Mouse (Mus musculus) cerebellum, postnatal 36 days (tissue): ENCODE results near the gene Plcz1.

ENCODE experiments used
- DNase-seq, 2 experiments: peaks; one replicate each; pipeline ENCODE4 v3.0.0; 2021 to 2022; ENCODE audit warnings: mixed read lengths in 2 of 2

The Plcz1 gene

DNA sequence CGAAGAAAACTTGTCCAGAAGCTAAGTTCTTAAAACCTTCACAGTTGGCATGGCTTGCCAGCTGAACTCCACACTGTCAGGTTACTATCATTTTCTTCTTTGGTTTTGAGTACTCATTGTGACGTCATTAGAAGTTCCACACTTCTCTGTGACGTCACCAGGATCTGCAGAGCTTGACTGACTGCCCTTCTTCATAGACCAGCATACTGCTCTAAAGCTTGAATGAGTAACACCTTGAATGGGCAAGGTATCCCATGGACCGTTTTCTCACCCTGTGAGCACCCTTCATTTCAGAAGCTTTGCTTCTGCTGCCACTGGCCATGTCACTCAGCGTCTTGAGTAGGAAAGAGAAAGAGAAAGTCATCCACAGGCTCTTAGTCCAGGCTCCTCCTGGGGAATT is at the start of gene Plcz1:
TSS of gene Plcz1 (minus strand) at position 101 of the 400 bp plus-strand sequence.
- no peak for DNase-seq

- DNase-seq, result no peak
These were observed 48.6 kb upstream of the Plcz1 start for GRCm38 (mm10) chr6:140089855-140090254.

DNA sequence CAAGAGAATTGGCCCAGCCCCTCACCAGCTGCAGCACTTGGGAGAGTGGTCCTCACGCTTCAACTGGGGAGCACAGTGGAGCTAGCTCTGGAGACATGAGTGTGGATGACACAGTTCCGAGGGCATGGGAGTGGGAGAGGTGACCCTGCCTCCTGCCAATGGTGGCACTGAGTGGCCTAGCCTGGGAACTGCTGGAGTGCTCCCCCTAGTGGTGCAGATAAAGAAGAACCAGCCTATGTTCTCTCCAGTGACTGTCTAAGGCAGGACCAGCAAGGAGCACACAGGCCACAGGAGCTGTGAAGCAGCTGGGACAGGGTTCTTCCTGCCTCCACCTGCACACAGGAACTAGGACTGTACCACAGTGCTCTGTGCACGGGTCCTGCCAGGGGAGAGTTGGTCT is 40.5 kb upstream of the Plcz1 start:
- DNase-seq, result no peak

DNA sequence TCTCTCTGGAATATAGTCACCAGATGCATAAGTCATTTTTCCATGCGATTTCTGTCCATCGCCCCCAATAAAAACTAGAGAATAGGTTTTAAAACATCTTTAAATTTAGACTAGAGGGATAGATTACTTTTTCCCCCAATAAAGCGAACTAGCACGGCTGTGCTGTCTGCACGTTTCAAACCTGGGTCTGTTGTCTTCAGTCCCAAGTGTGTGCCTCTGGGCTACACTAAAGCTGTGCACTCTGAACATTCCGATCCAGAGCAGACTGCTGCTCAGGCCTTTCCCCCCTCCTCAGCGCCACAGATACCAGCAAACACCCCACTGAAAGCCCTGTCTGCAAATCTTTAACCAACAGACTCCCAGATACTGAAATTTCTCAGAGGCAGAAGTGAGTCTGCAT is 39.7 kb upstream of the Plcz1 start:
- DNase-seq, result no peak

DNA sequence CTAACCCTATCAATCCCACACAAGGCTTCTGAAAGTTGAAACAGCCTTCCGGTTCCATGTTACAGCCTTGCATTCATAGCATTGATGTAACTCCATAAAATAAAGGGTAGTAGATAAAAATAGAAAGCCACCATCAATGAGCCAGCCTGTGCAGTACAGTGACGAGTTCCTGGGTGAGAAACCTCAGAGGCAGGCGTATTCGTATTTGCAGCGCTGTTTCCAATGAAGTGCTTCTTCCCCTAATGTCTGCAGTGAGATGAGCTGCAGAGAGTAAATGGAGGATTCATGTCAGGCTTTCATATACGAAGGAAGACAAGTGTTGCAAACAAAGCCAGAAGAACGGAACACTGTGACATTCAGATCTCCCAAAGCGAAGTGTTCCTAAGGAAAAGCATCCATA is 27.9 kb upstream of the Plcz1 start:
- DNase-seq, result no peak

GRCm38 (mm10) chr6:140054271-140054928 is 13.1 kb upstream of the Plcz1 start:
- DNase-seq, result no peak

GRCm38 (mm10) chr6:140051476-140051875 is 10.2 kb upstream of the Plcz1 start:
- no peak for DNase-seq

DNA sequence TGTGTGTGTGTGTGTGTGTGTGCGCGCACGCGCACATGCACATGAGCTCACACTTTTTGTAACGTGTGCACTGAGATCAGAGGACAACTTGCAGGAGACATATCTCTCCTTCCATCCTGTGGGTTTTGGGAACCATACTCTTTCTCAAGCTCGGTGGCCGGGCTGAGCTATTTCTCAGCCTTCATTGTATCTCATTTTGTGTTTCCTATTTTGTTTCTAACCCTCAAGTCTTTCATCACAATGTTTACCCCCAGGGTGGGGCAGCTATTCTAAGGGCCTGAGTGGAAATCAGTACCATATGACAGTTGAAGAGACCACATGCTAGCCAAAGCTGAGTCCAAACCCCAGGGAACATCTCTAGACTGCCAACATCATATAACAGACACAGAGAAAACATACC is 305 bp downstream of the Plcz1 start, which contains the start of gene Capza3:
TSS of gene Capza3 (plus strand) at position 301 of the 400 bp plus-strand sequence.
- DNase-seq, result no peak

- no peak for DNase-seq
These were observed 16.9 kb downstream of the Plcz1 start for GRCm38 (mm10) chr6:140024404-140024803.

- DNase-seq, result no peak
These were observed 36.1 kb downstream of the Plcz1 start for GRCm38 (mm10) chr6:140005181-140005580.

DNA sequence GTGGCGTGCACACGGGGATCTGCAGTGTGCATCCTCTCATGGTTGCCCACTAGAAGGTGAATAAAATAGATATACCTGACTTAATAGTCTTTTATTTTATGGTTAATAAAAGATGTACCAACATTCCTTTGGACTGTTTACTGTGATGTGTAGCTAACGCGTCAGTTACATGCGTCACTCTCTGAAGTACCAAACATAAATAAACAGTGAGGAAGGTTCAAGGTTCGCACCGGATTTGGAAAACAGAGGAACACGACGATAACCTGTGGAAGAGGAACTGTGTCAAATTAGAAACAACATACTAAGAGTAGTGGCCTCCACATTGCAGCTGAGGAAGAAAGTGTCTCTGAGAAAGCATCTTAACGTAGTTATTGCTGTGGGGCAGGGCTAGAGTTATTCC is 51.7 kb downstream of the Plcz1 start:
- no peak for DNase-seq

- DNase-seq, result no peak
These were observed 52.2 kb downstream of the Plcz1 start for GRCm38 (mm10) chr6:139989075-139989474.

- no peak for DNase-seq
These were observed 54.7 kb downstream of the Plcz1 start for GRCm38 (mm10) chr6:139986564-139986963.

- no peak for DNase-seq
These were observed 57.2 kb downstream of the Plcz1 start for GRCm38 (mm10) chr6:139984069-139984468.

GRCm38 (mm10) chr6:139981061-139981460 is 60.2 kb downstream of the Plcz1 start:
- DNase-seq, result no peak

DNA sequence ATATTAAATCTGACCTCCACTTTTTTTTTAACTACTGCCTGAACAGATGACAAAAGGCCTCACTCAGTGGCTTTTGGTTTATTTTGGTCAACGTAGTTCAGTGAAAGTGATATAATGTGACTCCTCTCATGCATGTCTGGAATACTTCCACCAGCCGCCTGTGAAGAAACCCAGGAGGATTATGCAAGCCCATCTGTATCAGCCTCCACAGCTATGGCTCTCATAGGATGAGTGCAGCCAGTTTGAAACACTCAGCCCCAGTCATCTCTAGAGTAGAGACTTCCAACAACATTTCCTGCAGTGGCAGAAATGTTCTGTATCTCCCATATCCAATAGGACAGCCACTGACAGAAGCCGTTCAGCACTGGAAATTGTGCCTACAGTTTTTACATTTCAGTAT is 63.1 kb downstream of the Plcz1 start:
- DNase-seq, result no peak

GRCm38 (mm10) chr6:139974668-139975067 is 66.6 kb downstream of the Plcz1 start:
- no peak for DNase-seq

DNA sequence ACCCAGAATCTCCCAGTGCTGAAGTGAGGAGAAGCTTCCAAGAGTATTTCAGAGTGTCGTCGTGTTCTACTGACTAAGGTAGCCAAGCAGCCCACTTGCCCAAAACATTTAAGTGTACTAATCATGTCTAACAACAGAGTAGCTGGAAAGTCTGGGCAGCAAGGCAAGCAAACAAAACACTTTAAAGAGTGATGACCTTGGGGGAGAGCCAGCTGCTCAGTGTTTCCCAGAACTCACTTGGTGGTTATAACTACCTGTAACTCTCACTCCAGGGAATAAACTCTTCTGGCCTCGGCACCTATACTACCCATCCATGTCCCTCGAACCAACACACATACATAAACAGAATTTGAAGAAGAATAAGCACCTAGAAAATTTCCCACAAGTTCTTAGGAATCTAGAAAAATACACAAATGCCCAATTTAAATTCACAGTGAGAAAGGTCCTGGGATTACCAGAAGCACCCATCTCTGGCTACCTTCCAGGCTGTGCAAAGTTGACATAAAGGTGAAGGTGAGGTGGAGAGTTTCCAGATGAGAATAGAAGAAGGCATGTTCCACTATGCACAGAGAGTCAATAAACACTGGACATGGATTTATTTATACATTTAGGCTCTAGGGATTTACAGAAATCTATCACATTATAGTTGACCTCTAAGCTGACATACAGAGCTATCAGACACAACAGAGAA is 69.5 kb downstream of the Plcz1 start:
- no peak for DNase-seq

DNA sequence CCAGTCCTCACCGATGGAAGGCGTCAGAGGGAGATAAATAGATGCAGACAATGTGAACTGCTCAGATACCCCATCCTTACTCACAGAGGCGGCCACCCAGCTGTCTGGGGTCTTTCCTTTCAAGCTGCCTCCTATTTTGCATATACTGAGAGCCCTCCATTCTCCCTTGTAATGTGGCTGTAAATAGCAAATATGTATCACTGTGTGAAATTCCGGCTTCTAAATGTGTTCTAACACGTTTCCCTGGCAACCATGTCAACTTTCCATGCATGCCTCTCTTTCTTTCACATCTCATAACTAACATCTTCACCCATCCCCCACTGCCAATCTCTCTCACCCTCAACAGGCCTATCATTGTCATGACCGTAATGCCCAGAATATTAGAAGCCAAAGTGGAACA is 74.6 kb downstream of the Plcz1 start:
- no peak for DNase-seq

- DNase-seq, result no peak
These were observed 76.4 kb downstream of the Plcz1 start for GRCm38 (mm10) chr6:139964895-139965294.

DNA sequence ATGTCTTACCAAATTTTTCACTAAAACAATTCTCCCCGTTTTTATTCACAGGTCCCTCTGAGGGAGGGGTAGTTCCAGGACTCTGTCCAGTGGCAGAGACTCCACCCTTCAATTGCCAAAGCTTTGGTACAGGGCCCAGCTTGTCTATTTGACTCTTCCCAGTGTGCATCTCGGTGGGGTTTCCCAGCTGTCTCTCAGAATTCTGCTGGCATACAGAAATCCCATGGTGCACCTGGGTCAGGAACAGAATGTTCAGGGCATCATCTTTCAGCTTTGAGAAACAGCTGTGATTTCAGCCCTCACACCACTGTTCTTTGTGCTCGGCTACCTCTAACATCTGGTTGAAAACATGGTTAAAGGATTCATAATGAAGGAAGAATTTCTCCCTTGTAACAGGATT is 77.5 kb downstream of the Plcz1 start:
- DNase-seq, result no peak

- no peak for DNase-seq
These were observed 83.6 kb downstream of the Plcz1 start for GRCm38 (mm10) chr6:139957531-139958241.

DNA sequence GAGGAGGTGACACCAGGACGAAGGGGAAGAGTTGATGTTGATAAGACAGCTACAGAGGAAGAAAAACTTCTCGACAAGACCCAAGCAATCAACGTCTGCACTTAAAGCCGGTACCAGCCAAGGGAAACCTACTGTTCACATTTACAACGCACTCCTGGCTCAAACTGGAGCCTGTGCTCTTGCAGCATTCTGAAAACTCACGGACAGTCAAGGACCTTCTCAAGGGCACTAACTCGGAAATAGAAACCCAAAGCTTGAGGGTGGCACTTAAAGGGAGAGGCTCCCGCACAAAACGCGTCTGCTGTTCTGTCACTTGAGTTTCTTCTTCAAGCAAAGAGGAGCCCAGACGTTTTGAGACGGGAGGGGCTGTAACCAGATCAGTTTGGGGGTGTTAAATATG is 87.7 kb downstream of the Plcz1 start:
- DNase-seq, result no peak
